Mouse (Mus musculus) erythroblast, embryonic 14.5 days (primary cell): Measurements from ENCODE around the gene Bpifb5.

Experiments
- GATA1 ChIP-seq: IDR thresholded peaks from 2 replicates; pipeline ENCODE4 v1.6.1; 2012; ENCODE audit warnings: low read length, inconsistent platforms, mixed read lengths
- TAL1 ChIP-seq: IDR thresholded peaks from 3 replicates; pipeline ENCODE4 v1.6.1; 2012; ENCODE audit warnings: low read length, inconsistent platforms, mixed read lengths

GRCm38 (mm10) chr2:154193994-154194504 lies 29.5 kb upstream of the Bpifb5 start:
- TF ChIP-seq GATA1 (no peak), TAL1 (no peak)
